Mouse (Mus musculus): ENCODE results near the gene Ccdc106. TPM values are rescaled to one million over a fixed set of nuclear protein-coding genes. Genes with fewer than 3 reads are reported as not detected.

Gene Ccdc106
- total RNA-seq, 1 experiment: 7.5 TPM

- TF ChIP-seq HCFC1 (IDR thresholded peaks at IDR 0.05; ENCODE audit: borderline replicate concordance, insufficient read depth, low read length): no peak
- TF ChIP-seq ZC3H11A (IDR thresholded peaks at IDR 0.05; ENCODE audit: borderline replicate concordance, low read depth, low read length): no peak
- no peak for TF ChIP-seq MAFK (IDR thresholded peaks at IDR 0.05; ENCODE audit: insufficient read depth, low read depth, low read length)
- TF ChIP-seq ZNF384 (IDR thresholded peaks at IDR 0.05; ENCODE audit: low read depth, low read length): no peak
- TF ChIP-seq CHD2 (IDR thresholded peaks at IDR 0.05; ENCODE audit: low read depth, low read length): no peak
- in situ Hi-C loops (cut with MboI; ENCODE audit: low sequenced_read_pairs in 2 of 2, unreplicated experiment in 2 of 2): no loop called here
- Histone ChIP-seq H3K4me1 (ENCODE audit: control insufficient read depth in 2 of 2, insufficient read depth in 2 of 2, low read length in 2 of 2, poor library complexity in 1 of 2) (no peaks in the 10 kb centered on the region), H3K36me3 (ENCODE audit: control insufficient read depth, insufficient read depth, low read length, poor library complexity, severe bottlenecking) (no peaks in the 10 kb centered on the region), H3K9ac (ENCODE audit: insufficient read depth, low read depth, low read length, poor library complexity, severe bottlenecking) (no peak overlapping the region), H3K27ac (ENCODE audit: insufficient read depth, low read depth, low read length, poor library complexity, severe bottlenecking) (no peak overlapping the region), H3K4me3 (ENCODE audit: insufficient read depth in 1 of 2, low read depth in 1 of 2, low read length in 2 of 2, poor library complexity in 1 of 2, severe bottlenecking in 1 of 2) (no peak overlapping the region), H3K9me3 (ENCODE audit: control insufficient read depth, insufficient read depth, low read depth, low read length) (no peaks in the 10 kb centered on the region)
- no peak for DNase-seq (ENCODE audit: low read depth, low spot score)
Measured at GRCm38 (mm10) chr7:5108272-5108671, 87.9 kb downstream of the Ccdc106 start.

- Histone ChIP-seq H3K36me3 (ENCODE audit: control insufficient read depth, insufficient read depth, low read length, poor library complexity, severe bottlenecking) (no peaks in the 10 kb centered on the region), H3K27ac (ENCODE audit: insufficient read depth, low read depth, low read length, poor library complexity, severe bottlenecking) (no peak overlapping the region), H3K9ac (ENCODE audit: insufficient read depth, low read depth, low read length, poor library complexity, severe bottlenecking) (no peak overlapping the region), H3K4me3 (ENCODE audit: insufficient read depth in 1 of 2, low read depth in 1 of 2, low read length in 2 of 2, poor library complexity in 1 of 2, severe bottlenecking in 1 of 2) (no peak overlapping the region), H3K4me1 (ENCODE audit: control insufficient read depth in 2 of 2, insufficient read depth in 2 of 2, low read length in 2 of 2, poor library complexity in 1 of 2) (no peaks in the 10 kb centered on the region), H3K9me3 (ENCODE audit: control insufficient read depth, insufficient read depth, low read depth, low read length) (no peaks in the 10 kb centered on the region)
- TF ChIP-seq MAFK (IDR thresholded peaks at IDR 0.05; ENCODE audit: insufficient read depth, low read depth, low read length) (no peak), HCFC1 (IDR thresholded peaks at IDR 0.05; ENCODE audit: borderline replicate concordance, insufficient read depth, low read length) (no peak), ZNF384 (IDR thresholded peaks at IDR 0.05; ENCODE audit: low read depth, low read length) (no peak), ZC3H11A (IDR thresholded peaks at IDR 0.05; ENCODE audit: borderline replicate concordance, low read depth, low read length) (no peak), CHD2 (IDR thresholded peaks at IDR 0.05; ENCODE audit: low read depth, low read length) (no peak)
- in situ Hi-C loops (cut with MboI; ENCODE audit: low sequenced_read_pairs in 2 of 2, unreplicated experiment in 2 of 2): no loop called here
- no peak for DNase-seq (ENCODE audit: low read depth, low spot score)
Measured at GRCm38 (mm10) chr7:5109301-5109700, 88.9 kb downstream of the Ccdc106 start.

Other genes starting within 250 kb of the Ccdc106 start
- 0.11 TPM in 1 of 2 replicates, not detected in the other for gene Fam71e2, start 249.3 kb upstream of the Ccdc106 start, total RNA-seq (2012; rRNA removed)
- 1.2 and 2.1 TPM in 2 replicates for gene Il11, start 237.7 kb upstream of the Ccdc106 start, total RNA-seq (2012; rRNA removed)
- not detected in 2 replicates for gene Tmem190, start 237.6 kb upstream of the Ccdc106 start, total RNA-seq (2012; rRNA removed)
- gene Tmem238, start 230.9 kb upstream of the Ccdc106 start, total RNA-seq (2012; rRNA removed): 13.0 and 27.7 TPM in 2 replicates
- gene Rpl28, start 227.7 kb upstream of the Ccdc106 start, total RNA-seq (2012; rRNA removed): 1,352 and 1,377 TPM in 2 replicates
- 461 and 499 TPM in 2 replicates for gene Ube2s, start 208.0 kb upstream of the Ccdc106 start, total RNA-seq (2012; rRNA removed)
- gene Shisa7, start 175.9 kb upstream of the Ccdc106 start, total RNA-seq (2012; rRNA removed): 6.9 and 8.4 TPM in 2 replicates
- gene Isoc2b, start 150.3 kb upstream of the Ccdc106 start, total RNA-seq (2012; rRNA removed): 3.5 and 3.7 TPM in 2 replicates
- gene Isoc2a, start 143.4 kb upstream of the Ccdc106 start, total RNA-seq (2012; rRNA removed): 13.0 and 16.1 TPM in 2 replicates
- 1.6 and 2.2 TPM in 2 replicates for gene Gm36210, start 114.0 kb upstream of the Ccdc106 start, total RNA-seq (2012; rRNA removed)
- 4.0 and 4.3 TPM in 2 replicates for gene Zfp628, start 105.3 kb upstream of the Ccdc106 start, total RNA-seq (2012; rRNA removed)
- gene Nat14, start 98.5 kb upstream of the Ccdc106 start, total RNA-seq (2012; rRNA removed): 1.2 and 1.7 TPM in 2 replicates
- gene Ssc5d, start 94.8 kb upstream of the Ccdc106 start, total RNA-seq (2012; rRNA removed): 0.94 and 1.3 TPM in 2 replicates
- 0.22 and 0.95 TPM in 2 replicates for gene Sbk2, start 56.1 kb upstream of the Ccdc106 start, total RNA-seq (2012; rRNA removed)
- gene Sbk3, start 49.4 kb upstream of the Ccdc106 start, total RNA-seq (2012; rRNA removed): not detected in 2 replicates
- gene Zfp579, start 24.4 kb upstream of the Ccdc106 start, total RNA-seq (2012; rRNA removed): 2.9 and 3.4 TPM in 2 replicates
- gene Zfp524, start 6.1 kb upstream of the Ccdc106 start, total RNA-seq (2012; rRNA removed): 2.6 and 3.9 TPM in 2 replicates
- 45.9 and 47.4 TPM in 2 replicates for gene Fiz1, start 5.9 kb upstream of the Ccdc106 start, total RNA-seq (2012; rRNA removed)
- gene Gm44973, start 5.1 kb upstream of the Ccdc106 start, total RNA-seq (2012; rRNA removed): not detected in 2 replicates
- 12.9 and 18.4 TPM in 2 replicates for gene Zfp865, start 177 bp upstream of the Ccdc106 start, total RNA-seq (2012; rRNA removed)
- gene 4632433K11Rik, start 13.6 kb downstream of the Ccdc106 start, total RNA-seq (2012; rRNA removed): not detected in 2 replicates
- 0.58 and 0.71 TPM in 2 replicates for gene Zfp784, start 17.9 kb downstream of the Ccdc106 start, total RNA-seq (2012; rRNA removed)
- 2.6 and 3.3 TPM in 2 replicates for gene Zfp580, start 31.0 kb downstream of the Ccdc106 start, total RNA-seq (2012; rRNA removed)
- 222 and 262 TPM in 2 replicates for gene U2af2, start 41.6 kb downstream of the Ccdc106 start, total RNA-seq (2012; rRNA removed)
- gene Epn1, start 59.7 kb downstream of the Ccdc106 start, total RNA-seq (2012; rRNA removed): 51.8 and 59.1 TPM in 2 replicates
- gene Rfpl4, start 96.4 kb downstream of the Ccdc106 start, total RNA-seq (2012; rRNA removed): not detected in 2 replicates
- gene Rasl2-9, start 105.4 kb downstream of the Ccdc106 start, total RNA-seq (2012; rRNA removed): 0.27 and 0.32 TPM in 2 replicates
- gene Vmn1r55, start 129.1 kb downstream of the Ccdc106 start, total RNA-seq (2012; rRNA removed): not detected in 2 replicates
- not detected in 2 replicates for gene Vmn1r56, start 176.2 kb downstream of the Ccdc106 start, total RNA-seq (2012; rRNA removed)
- 0.11 and 0.13 TPM in 2 replicates for gene Vmn1r57, start 197.9 kb downstream of the Ccdc106 start, total RNA-seq (2012; rRNA removed)

Measured in ES-E14 (cell line).